Mouse (Mus musculus) liver, postnatal 0 days (tissue): ENCODE measurements around the gene Sox5.

Source experiments
- CTCF ChIP-seq: sonication (generic); IDR thresholded peaks from 2 replicates; pipeline ENCODE4 v1.5.1; 2016; ENCODE audit warnings: antibody characterized with exemption, low read depth
- EP300 ChIP-seq: IDR thresholded peaks from 2 replicates; pipeline ENCODE4 v1.6.1; 2016; ENCODE audit warnings: antibody characterized with exemption, low read depth, mild to moderate bottlenecking

GRCm38 (mm10) chr6:144737786-144738185, 44.0 kb downstream of the Sox5 start:
- TF ChIP-seq EP300 (no peak), CTCF (no peak)
